Mouse (Mus musculus): ENCODE data around the gene Hs3st3b1. TPM values are rescaled to one million over a fixed set of nuclear protein-coding genes. Genes with fewer than 3 reads are reported as not detected.

Gene Hs3st3b1
- polyA plus RNA-seq, 1 experiment from 2014 or later = 0.76 TPM

- H3K36me3 ChIP-seq (ENCODE audit: insufficient read depth, low read length) = no peaks in the 10 kb centered on the region
- TF ChIP-seq EP300 (IDR thresholded peaks at IDR 0.05) (no peak), CTCF (IDR thresholded peaks at IDR 0.05) (no peak)
- no peak overlapping the region for H3K4me3 ChIP-seq (ENCODE audit: low read depth, low read length)
- no peaks in the 10 kb centered on the region for H3K9me3 ChIP-seq (ENCODE audit: low read length)
- peaks cover 40% of the 10 kb centered on the region for H3K27me3 ChIP-seq (replicated peaks; ENCODE audit: insufficient read depth, low read length)
- 85% methylated on average over 6 of the region's 6 CpGs for WGBS
- H3K27ac ChIP-seq (ENCODE audit: low read length) = no peak overlapping the region
- DNase-seq (ENCODE audit: low spot score) = no peak
- no peak for ATAC-seq
- no peak overlapping the region for H3K4me2 ChIP-seq (replicated peaks; ENCODE audit: low read depth, low read length)
- H3K4me1 ChIP-seq (ENCODE audit: insufficient read depth, low read depth, low read length) = peaks cover 15% of the 10 kb centered on the region; the same call in 1 of the 2 replicates
- no peak overlapping the region for H3K9ac ChIP-seq (replicated peaks; ENCODE audit: low read depth)
These were observed 4.8 kb upstream of the Hs3st3b1 start for GRCm38 (mm10) chr11:63926901-63927300.

DNA sequence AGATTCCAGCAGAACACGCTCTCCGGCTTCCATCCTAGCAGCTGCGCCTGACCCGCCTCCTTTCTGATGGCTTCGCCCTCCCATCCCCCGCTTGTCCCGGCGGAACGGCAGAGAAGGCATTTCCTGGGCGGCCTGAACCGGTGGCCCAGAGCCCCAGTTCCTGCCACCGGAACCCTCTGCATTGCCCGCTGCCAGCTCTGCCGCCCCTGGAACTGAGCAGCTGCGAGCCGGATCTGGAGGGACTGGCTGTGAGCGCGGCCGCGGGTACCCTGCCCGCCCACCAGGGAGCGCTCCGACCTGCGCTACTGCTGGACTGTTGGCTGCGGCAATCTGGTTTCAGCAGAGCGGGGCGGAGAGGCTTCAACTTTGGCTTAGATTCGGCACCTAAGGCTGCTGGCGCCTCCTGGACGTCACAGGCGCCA lies 3.1 kb upstream of the Hs3st3b1 start:
- H3K9me3 ChIP-seq (ENCODE audit: low read length) = no peaks in the 10 kb centered on the region
- H3K4me3 ChIP-seq (ENCODE audit: low read depth, low read length) = 0 out of 2 replicates have a peak overlapping the region, but pooled peaks have one; percentile 3
- under 1% methylated on average over 31 of the region's 31 CpGs for WGBS
- H3K36me3 ChIP-seq (ENCODE audit: insufficient read depth, low read length) = no peaks in the 10 kb centered on the region
- H3K27ac ChIP-seq (ENCODE audit: low read length) = no peak overlapping the region
- DNase-seq (ENCODE audit: low spot score) (peak; percentile 83), ATAC-seq (peak; percentile 46)
- peak overlapping the region; percentile 42 for H3K4me2 ChIP-seq (replicated peaks; ENCODE audit: low read depth, low read length)
- TF ChIP-seq EP300 (IDR thresholded peaks at IDR 0.05) = no peak
- TF ChIP-seq CTCF (IDR thresholded peaks at IDR 0.05) = peak; percentile 97
- H3K4me1 ChIP-seq (ENCODE audit: insufficient read depth, low read depth, low read length) = peaks cover 26% of the 10 kb centered on the region
- peaks cover 55% of the 10 kb centered on the region for H3K27me3 ChIP-seq (replicated peaks; ENCODE audit: insufficient read depth, low read length)
- H3K9ac ChIP-seq (replicated peaks; ENCODE audit: low read depth) = no peak overlapping the region

DNA sequence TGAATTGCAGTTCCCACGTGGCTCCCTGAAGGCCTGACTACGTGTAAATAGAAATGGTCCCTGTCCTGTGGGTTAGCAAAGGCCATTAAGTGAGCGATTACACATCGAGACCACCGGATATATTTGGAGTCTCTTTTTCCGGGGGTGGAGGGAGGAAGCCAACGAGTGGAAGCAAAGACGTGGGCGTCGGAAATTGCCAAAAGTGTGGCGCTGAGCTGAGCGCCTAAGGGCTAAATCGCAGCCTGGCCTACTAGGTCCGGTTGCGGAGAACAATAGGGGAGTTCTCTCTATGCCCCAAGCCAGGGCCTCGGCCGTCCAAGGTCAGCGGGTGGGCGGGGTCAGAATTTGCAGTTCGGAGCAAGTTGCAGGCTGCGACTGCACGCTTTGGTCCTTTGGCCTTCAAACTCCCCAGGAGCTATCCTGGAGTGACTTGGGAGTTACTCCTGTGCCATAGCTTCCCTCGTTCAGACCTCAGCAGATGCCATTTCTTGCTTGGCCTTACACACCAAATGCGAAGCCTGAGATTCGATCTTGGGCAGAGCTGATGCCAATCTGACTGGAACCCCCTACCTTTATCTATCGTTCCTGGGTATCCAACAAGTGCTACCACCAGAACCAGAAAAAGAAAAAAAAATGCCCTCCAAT lies 2.3 kb upstream of the Hs3st3b1 start:
- peaks cover 26% of the 10 kb centered on the region for H3K4me1 ChIP-seq (ENCODE audit: insufficient read depth, low read depth, low read length)
- H3K4me2 ChIP-seq (replicated peaks; ENCODE audit: low read depth, low read length) = 0 out of 2 replicates have a peak overlapping the region, but pooled peaks have one; percentile 35
- peaks cover 59% of the 10 kb centered on the region for H3K27me3 ChIP-seq (replicated peaks; ENCODE audit: insufficient read depth, low read length)
- H3K36me3 ChIP-seq (ENCODE audit: insufficient read depth, low read length) = no peaks in the 10 kb centered on the region
- no peaks in the 10 kb centered on the region for H3K9me3 ChIP-seq (ENCODE audit: low read length)
- ATAC-seq = no peak
- H3K9ac ChIP-seq (replicated peaks; ENCODE audit: low read depth) = no peak overlapping the region
- no peak for DNase-seq (ENCODE audit: low spot score)
- 9% methylated on average over 26 of the region's 26 CpGs for WGBS
- H3K4me3 ChIP-seq (ENCODE audit: low read depth, low read length) = no peak overlapping the region
- TF ChIP-seq EP300 (IDR thresholded peaks at IDR 0.05) (no peak), CTCF (IDR thresholded peaks at IDR 0.05) (no peak)
- no peak overlapping the region for H3K27ac ChIP-seq (ENCODE audit: low read length)

- H3K27ac ChIP-seq (ENCODE audit: low read length) = no peak overlapping the region
- H3K27me3 ChIP-seq (replicated peaks; ENCODE audit: insufficient read depth, low read length) = peaks cover 59% of the 10 kb centered on the region
- H3K4me2 ChIP-seq (replicated peaks; ENCODE audit: low read depth, low read length) = peak overlapping the region; percentile 35
- no peak overlapping the region for H3K9ac ChIP-seq (replicated peaks; ENCODE audit: low read depth)
- no peak for DNase-seq (ENCODE audit: low spot score)
- TF ChIP-seq EP300 (IDR thresholded peaks at IDR 0.05) = no peak
- no peak for TF ChIP-seq CTCF (IDR thresholded peaks at IDR 0.05)
- no peaks in the 10 kb centered on the region for H3K36me3 ChIP-seq (ENCODE audit: insufficient read depth, low read length)
- no peaks in the 10 kb centered on the region for H3K9me3 ChIP-seq (ENCODE audit: low read length)
- H3K4me1 ChIP-seq (ENCODE audit: insufficient read depth, low read depth, low read length) = peaks cover 26% of the 10 kb centered on the region
- peak overlapping the region; percentile 16; the same call in 1 of the 2 replicates for H3K4me3 ChIP-seq (ENCODE audit: low read depth, low read length)
- ATAC-seq = no peak
- 2% methylated on average over 29 of the region's 29 CpGs for WGBS
These were observed 1.3 kb upstream of the Hs3st3b1 start for GRCm38 (mm10) chr11:63923386-63923785.

GRCm38 (mm10) chr11:63921044-63921951 lies 792 bp downstream of the Hs3st3b1 start:
- no peaks in the 10 kb centered on the region for H3K36me3 ChIP-seq (ENCODE audit: insufficient read depth, low read length)
- peak overlapping the region; percentile 39 for H3K4me3 ChIP-seq (ENCODE audit: low read depth, low read length)
- no peak overlapping the region for H3K9ac ChIP-seq (replicated peaks; ENCODE audit: low read depth)
- no peak for TF ChIP-seq CTCF (IDR thresholded peaks at IDR 0.05)
- TF ChIP-seq EP300 (IDR thresholded peaks at IDR 0.05) = no peak
- H3K27me3 ChIP-seq (replicated peaks; ENCODE audit: insufficient read depth, low read length) = peaks cover 59% of the 10 kb centered on the region
- ATAC-seq (peak; percentile 4; the same call in 1 of the 2 replicates), DNase-seq (ENCODE audit: low spot score) (no peak)
- WGBS = under 1% methylated on average over 60 of the region's 80 CpGs
- no peak overlapping the region for H3K27ac ChIP-seq (ENCODE audit: low read length)
- no peaks in the 10 kb centered on the region for H3K9me3 ChIP-seq (ENCODE audit: low read length)
- H3K4me1 ChIP-seq (ENCODE audit: insufficient read depth, low read depth, low read length) = peaks cover 26% of the 10 kb centered on the region
- H3K4me2 ChIP-seq (replicated peaks; ENCODE audit: low read depth, low read length) = peak overlapping the region; percentile 73

DNA sequence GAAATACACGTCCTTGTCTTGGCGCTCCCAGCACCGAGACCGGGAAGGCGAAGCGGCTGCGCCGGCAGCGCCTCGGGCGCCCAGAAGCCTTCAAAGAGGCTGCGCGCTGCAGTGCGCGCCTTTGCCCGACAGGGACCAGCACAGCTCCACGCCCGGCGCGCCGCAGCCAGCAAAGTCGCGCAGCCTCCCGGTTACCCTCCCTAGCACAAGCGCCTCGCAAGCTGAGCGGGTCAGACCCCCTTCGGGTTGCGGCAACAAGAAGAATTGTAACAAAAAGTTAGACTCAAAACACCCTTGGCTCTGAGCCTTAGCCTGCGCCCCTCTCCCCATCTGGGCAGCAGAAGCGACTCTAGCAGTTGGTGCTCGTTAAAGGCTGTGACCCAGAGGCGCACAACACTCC lies 1.6 kb downstream of the Hs3st3b1 start:
- Histone ChIP-seq H3K4me3 (ENCODE audit: low read depth, low read length) (peak overlapping the region; percentile 39), H3K9me3 (ENCODE audit: low read length) (no peaks in the 10 kb centered on the region), H3K27ac (ENCODE audit: low read length) (no peak overlapping the region), H3K4me2 (replicated peaks; ENCODE audit: low read depth, low read length) (peak overlapping the region; percentile 73), H3K36me3 (ENCODE audit: insufficient read depth, low read length) (no peaks in the 10 kb centered on the region), H3K9ac (replicated peaks; ENCODE audit: low read depth) (no peak overlapping the region), H3K4me1 (ENCODE audit: insufficient read depth, low read depth, low read length) (peaks cover 25% of the 10 kb centered on the region), H3K27me3 (replicated peaks; ENCODE audit: insufficient read depth, low read length) (peaks cover 56% of the 10 kb centered on the region)
- TF ChIP-seq EP300 (IDR thresholded peaks at IDR 0.05) (no peak), CTCF (IDR thresholded peaks at IDR 0.05) (peak; percentile 95)
- WGBS = under 1% methylated on average over 31 of the region's 33 CpGs
- DNase-seq (ENCODE audit: low spot score) (peak; percentile 85), ATAC-seq (peak; percentile 59)

Data from lung, postnatal 0 days (tissue).